Mouse (Mus musculus): Measurements from ENCODE around the gene 2410004P03Rik. TPM values are rescaled to one million over a fixed set of nuclear protein-coding genes. Genes with fewer than 3 reads are reported as not detected.
"Not testable (repeated sequence)": the region's sequence is repeated elsewhere in the genome, so short reads cannot be mapped to it uniquely, and the experiment has no call there.

2410004P03Rik gene
- polyA plus RNA-seq, 1 experiment from 2014 or later: 1.6 TPM

DNA sequence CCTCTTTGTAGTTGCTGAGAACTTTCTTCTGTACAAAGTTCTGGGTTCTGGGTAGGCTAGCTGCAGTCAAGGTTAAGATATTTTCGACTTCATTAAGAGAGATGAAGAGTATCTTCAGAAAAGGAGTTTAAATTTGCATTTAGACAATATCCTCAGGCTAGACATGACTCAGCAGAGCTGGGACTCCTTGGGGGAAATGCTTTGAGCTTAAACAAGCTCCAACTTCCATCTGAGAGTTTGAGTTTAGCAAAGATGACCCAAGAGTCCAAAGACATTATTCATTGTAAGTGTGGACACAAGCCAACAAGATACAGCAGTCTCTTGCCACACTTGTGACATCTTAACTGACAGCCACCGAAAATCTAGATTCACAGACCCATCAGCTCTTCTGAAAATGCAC lies 27.9 kb upstream of the 2410004P03Rik start:
- H3K4me3 ChIP-seq: no peak overlapping the region
- no peaks in the 10 kb centered on the region for H3K36me3 ChIP-seq
- H3K27ac ChIP-seq (replicated peaks): no peak overlapping the region
- WGBS: 78% methylated on average over 2 of the region's 2 CpGs
- no peak for ATAC-seq (ENCODE audit: low read depth)
- no peaks in the 10 kb centered on the region for H3K9me3 ChIP-seq
- no peak overlapping the region for H3K9ac ChIP-seq
- peaks cover 9% of the 10 kb centered on the region for H3K27me3 ChIP-seq
- no peak overlapping the region for H3K4me2 ChIP-seq
- H3K4me1 ChIP-seq (replicated peaks): peaks cover 17% of the 10 kb centered on the region

- Histone ChIP-seq H3K4me1 (replicated peaks) (peaks cover 17% of the 10 kb centered on the region), H3K27me3 (peaks cover 9% of the 10 kb centered on the region; the same call in 1 of the 2 replicates), H3K4me2 (no peak overlapping the region), H3K4me3 (no peak overlapping the region), H3K27ac (replicated peaks) (no peak overlapping the region), H3K36me3 (no peaks in the 10 kb centered on the region), H3K9ac (no peak overlapping the region), H3K9me3 (no peaks in the 10 kb centered on the region)
- ATAC-seq (ENCODE audit: low read depth): no peak
- 76% methylated on average over 6 of the region's 6 CpGs for WGBS
These were observed 26.7 kb upstream of the 2410004P03Rik start for GRCm38 (mm10) chr12:17038246-17038645.

DNA sequence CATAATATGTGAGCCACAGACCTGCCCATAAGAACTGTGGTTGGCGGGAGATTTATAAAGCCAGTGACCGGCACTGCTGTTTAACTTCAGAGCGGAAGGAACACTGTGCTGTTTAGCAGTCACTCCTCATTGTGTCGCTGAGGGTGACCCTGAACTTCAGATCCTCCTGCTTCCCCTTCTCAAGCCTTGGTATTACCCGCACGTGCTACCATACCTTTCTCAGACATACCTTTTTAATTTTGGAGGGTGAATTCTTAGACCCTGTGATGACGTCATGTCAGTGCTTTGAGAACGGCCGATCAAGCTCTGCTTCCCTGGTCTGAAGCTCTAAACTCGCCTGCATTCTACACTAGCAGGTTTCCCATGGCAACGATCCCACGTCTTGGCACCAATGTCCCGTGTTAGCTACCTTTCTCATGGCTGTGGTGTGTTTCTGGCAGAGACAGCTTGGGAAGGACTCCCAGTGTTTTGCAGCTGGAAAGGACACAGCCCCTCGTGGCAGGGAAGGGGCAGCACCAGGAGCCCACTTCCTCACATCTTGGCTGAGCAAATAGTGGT lies 25.6 kb upstream of the 2410004P03Rik start:
- H3K4me3 ChIP-seq: no peak overlapping the region
- H3K27me3 ChIP-seq: peaks cover 13% of the 10 kb centered on the region; the same call in 1 of the 2 replicates
- H3K27ac ChIP-seq (replicated peaks): 0 out of 2 replicates have a peak overlapping the region, but pooled peaks have one; percentile 38
- WGBS: 59% methylated on average over 14 of the region's 14 CpGs
- H3K4me1 ChIP-seq (replicated peaks): peaks cover 17% of the 10 kb centered on the region
- no peaks in the 10 kb centered on the region for H3K36me3 ChIP-seq
- ATAC-seq (ENCODE audit: low read depth): no peak
- 0 out of 2 replicates have a peak overlapping the region, but pooled peaks have one; percentile 9 for H3K4me2 ChIP-seq
- no peaks in the 10 kb centered on the region for H3K9me3 ChIP-seq
- peak overlapping the region; percentile 22; the same call in 1 of the 2 replicates for H3K9ac ChIP-seq

DNA sequence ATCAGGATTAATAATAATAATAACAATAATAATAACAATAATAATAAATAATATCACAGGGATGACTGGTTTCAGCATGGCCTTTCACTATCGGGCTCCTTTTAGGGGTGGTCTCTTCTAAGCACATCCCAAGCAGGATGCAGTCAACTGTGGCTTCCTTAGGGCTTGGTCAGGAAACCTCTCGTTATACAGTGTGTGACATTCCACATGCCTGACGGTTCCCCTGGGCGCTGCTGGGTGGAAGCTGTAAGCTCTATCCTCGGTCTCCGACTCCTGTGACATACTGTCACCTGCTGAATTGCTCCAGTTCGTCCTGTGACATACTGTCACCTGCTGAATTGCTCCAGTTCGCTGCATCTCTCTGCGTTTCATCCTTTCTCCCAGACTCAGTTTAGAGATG lies 25.0 kb upstream of the 2410004P03Rik start:
- Histone ChIP-seq H3K9ac (peak overlapping the region; percentile 22; the same call in 1 of the 2 replicates), H3K4me3 (no peak overlapping the region), H3K4me2 (0 out of 2 replicates have a peak overlapping the region, but pooled peaks have one; percentile 9), H3K4me1 (replicated peaks) (peaks cover 17% of the 10 kb centered on the region), H3K36me3 (no peaks in the 10 kb centered on the region), H3K9me3 (no peaks in the 10 kb centered on the region), H3K27me3 (peaks cover 17% of the 10 kb centered on the region), H3K27ac (replicated peaks) (0 out of 2 replicates have a peak overlapping the region, but pooled peaks have one; percentile 38)
- ATAC-seq (ENCODE audit: low read depth): peak; percentile 44; the same call in 1 of the 2 replicates
- 46% methylated on average over 9 of the region's 9 CpGs for WGBS

GRCm38 (mm10) chr12:17035128-17035527 lies 23.6 kb upstream of the 2410004P03Rik start:
- Histone ChIP-seq H3K4me1 (replicated peaks) (peaks cover 17% of the 10 kb centered on the region), H3K36me3 (no peaks in the 10 kb centered on the region), H3K4me2 (no peak overlapping the region), H3K9me3 (no peaks in the 10 kb centered on the region), H3K4me3 (no peak overlapping the region), H3K27ac (replicated peaks) (no peak overlapping the region), H3K27me3 (peaks cover 28% of the 10 kb centered on the region), H3K9ac (no peak overlapping the region)
- WGBS: 64% methylated on average over 2 of the region's 2 CpGs
- no peak for ATAC-seq (ENCODE audit: low read depth)

GRCm38 (mm10) chr12:17034671-17035070 lies 23.1 kb upstream of the 2410004P03Rik start:
- Histone ChIP-seq H3K4me1 (replicated peaks) (peaks cover 17% of the 10 kb centered on the region), H3K4me2 (no peak overlapping the region), H3K36me3 (no peaks in the 10 kb centered on the region), H3K9me3 (no peaks in the 10 kb centered on the region), H3K27me3 (peaks cover 30% of the 10 kb centered on the region), H3K9ac (no peak overlapping the region), H3K27ac (replicated peaks) (no peak overlapping the region), H3K4me3 (no peak overlapping the region)
- WGBS: 67% methylated on average over 5 of the region's 5 CpGs
- ATAC-seq (ENCODE audit: low read depth): no peak

- Histone ChIP-seq H3K4me2 (no peak overlapping the region), H3K27ac (replicated peaks) (no peak overlapping the region), H3K9ac (no peak overlapping the region), H3K9me3 (no peaks in the 10 kb centered on the region; the same call in 1 of the 2 replicates), H3K4me3 (no peak overlapping the region), H3K36me3 (no peaks in the 10 kb centered on the region), H3K27me3 (peaks cover 35% of the 10 kb centered on the region), H3K4me1 (replicated peaks) (peaks cover 17% of the 10 kb centered on the region)
- WGBS: 70% methylated on average over 9 of the region's 9 CpGs
- ATAC-seq (ENCODE audit: low read depth): peak; percentile 38; the same call in 1 of the 2 replicates
These were observed 21.9 kb upstream of the 2410004P03Rik start for GRCm38 (mm10) chr12:17033464-17033841.

DNA sequence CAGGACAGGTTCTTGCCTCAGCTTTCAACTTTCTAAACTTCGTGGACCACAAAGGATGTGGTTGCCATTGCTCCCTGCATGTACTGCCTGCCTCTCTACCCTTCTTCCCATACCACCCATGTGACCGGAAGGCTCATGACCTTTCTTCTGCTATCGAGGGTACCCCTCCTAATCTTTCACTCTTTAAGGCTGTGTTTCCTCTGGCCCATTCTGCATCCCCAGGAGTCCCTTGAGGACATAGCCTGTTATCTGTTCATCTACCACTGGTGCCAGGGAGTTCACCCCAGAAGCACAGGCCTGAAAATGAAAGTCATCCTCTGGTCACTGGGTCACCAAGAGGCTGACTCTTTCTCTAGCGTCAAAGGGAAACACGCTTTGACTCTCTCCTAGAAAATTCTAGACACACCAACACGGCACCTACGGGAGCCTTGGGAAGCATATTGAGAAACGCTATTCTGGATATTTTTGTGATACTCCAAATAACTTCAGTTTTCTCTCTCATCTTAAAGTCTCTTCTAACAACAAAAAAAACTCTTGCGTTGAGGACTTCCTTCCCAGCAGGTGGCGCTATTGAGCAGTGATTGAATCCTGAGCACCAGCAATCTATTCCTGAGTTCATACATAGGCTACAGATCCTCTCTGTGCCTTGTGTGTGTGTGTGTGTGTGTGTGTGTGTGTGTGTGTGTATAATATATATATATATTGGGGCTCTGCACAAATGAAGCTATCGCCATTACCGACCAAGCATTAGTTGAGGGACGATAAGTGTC lies 21.4 kb upstream of the 2410004P03Rik start:
- H3K4me2 ChIP-seq: no peak overlapping the region
- H3K9me3 ChIP-seq: no peaks in the 10 kb centered on the region; the same call in 1 of the 2 replicates
- no peak overlapping the region for H3K27ac ChIP-seq (replicated peaks)
- H3K27me3 ChIP-seq: peaks cover 35% of the 10 kb centered on the region
- no peak for ATAC-seq (ENCODE audit: low read depth)
- H3K36me3 ChIP-seq: no peaks in the 10 kb centered on the region
- 41% methylated on average over 13 of the region's 13 CpGs for WGBS
- H3K9ac ChIP-seq: no peak overlapping the region
- H3K4me3 ChIP-seq: no peak overlapping the region
- peaks cover 17% of the 10 kb centered on the region for H3K4me1 ChIP-seq (replicated peaks)

DNA sequence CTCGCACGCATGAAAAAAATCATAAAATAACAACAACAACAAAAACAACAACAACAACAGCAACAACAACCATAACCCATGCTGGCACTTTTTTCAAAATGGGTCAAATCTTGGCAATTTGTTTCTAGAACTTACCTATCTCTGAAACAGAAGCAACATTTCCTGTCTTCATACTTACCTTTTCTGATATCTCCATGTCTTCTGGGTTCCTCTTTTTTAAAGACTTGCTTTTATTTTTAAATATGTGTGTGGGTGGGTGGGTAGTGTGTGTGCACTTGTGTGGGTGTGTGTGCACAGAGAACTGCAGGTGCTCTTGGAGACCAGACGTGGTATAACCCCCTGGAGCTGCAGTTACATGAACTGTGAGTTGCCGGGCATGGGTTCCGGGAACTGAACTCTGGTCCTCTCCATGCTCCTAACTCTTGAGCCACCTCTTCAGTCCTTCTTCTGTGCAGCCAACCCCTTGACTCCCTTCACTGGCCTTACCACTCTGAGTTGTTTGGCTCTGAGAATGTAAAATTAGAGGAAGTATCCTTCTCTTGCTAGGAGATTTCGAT lies 13.1 kb upstream of the 2410004P03Rik start:
- Histone ChIP-seq H3K27ac (replicated peaks) (no peak overlapping the region), H3K4me3 (no peak overlapping the region), H3K4me2 (no peak overlapping the region), H3K36me3 (no peaks in the 10 kb centered on the region), H3K27me3 (peaks cover 4% of the 10 kb centered on the region; the same call in 1 of the 2 replicates), H3K9ac (no peak overlapping the region), H3K9me3 (no peaks in the 10 kb centered on the region; the same call in 1 of the 2 replicates), H3K4me1 (replicated peaks) (no peaks in the 10 kb centered on the region)
- WGBS: 96% methylated on average over 6 of the region's 6 CpGs
- ATAC-seq (ENCODE audit: low read depth): no peak

- no peaks in the 10 kb centered on the region for H3K36me3 ChIP-seq
These were observed 10.6 kb upstream of the 2410004P03Rik start for GRCm38 (mm10) chr12:17022145-17022544.

GRCm38 (mm10) chr12:17021125-17021524 lies 9.6 kb upstream of the 2410004P03Rik start:
- ATAC-seq (ENCODE audit: low read depth); H3K9me3 ChIP-seq; H3K4me1 ChIP-seq (replicated peaks); H3K36me3 ChIP-seq; H3K9ac ChIP-seq; H3K27me3 ChIP-seq; H3K27ac ChIP-seq (replicated peaks); H3K4me3 ChIP-seq; H3K4me2 ChIP-seq: not testable (repeated sequence)
- 82% methylated on average over 4 of the region's 4 CpGs for WGBS

More at GRCm38 (mm10) chr12:17022145-17022544, 10.6 kb upstream of the 2410004P03Rik start:
- H3K4me2 ChIP-seq: no peak overlapping the region
- ATAC-seq (ENCODE audit: low read depth): no peak
- no peak overlapping the region for H3K27ac ChIP-seq (replicated peaks)
- no peaks in the 10 kb centered on the region for H3K27me3 ChIP-seq
- no peaks in the 10 kb centered on the region for H3K9me3 ChIP-seq
- WGBS: 88% methylated on average over 4 of the region's 4 CpGs
- H3K9ac ChIP-seq: no peak overlapping the region
- no peak overlapping the region for H3K4me3 ChIP-seq
- no peaks in the 10 kb centered on the region for H3K4me1 ChIP-seq (replicated peaks)

DNA sequence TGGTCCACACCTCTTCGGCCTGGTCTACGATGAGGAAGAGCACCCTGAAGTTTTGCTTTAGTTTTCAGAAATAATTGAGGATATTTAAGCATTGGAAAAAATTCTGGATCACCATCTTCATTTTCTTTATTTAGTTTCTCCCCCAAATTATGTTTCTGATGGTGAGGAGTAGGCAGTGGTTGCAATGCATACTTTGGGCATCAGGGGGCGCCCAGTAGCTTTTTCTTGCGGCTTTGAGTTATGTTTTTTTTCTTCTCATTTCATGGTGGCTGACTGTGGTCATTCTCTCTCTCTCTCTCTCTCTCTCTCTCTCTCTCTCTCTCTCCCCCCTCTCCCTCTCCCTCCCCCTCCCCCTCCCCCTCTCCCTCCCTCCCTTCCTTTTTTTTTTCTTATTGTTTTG lies 6.9 kb upstream of the 2410004P03Rik start:
- H3K4me1 ChIP-seq (replicated peaks): no peaks in the 10 kb centered on the region

More for the DNA sequence above, 6.9 kb upstream of the 2410004P03Rik start:
- Histone ChIP-seq H3K27ac (replicated peaks) (no peak overlapping the region), H3K4me3 (no peak overlapping the region), H3K4me2 (no peak overlapping the region), H3K9me3 (no peaks in the 10 kb centered on the region), H3K36me3 (no peaks in the 10 kb centered on the region), H3K9ac (no peak overlapping the region), H3K27me3 (no peaks in the 10 kb centered on the region)
- WGBS: 38% methylated on average over 4 of the region's 4 CpGs
- ATAC-seq (ENCODE audit: low read depth): no peak
